Mouse (Mus musculus): Measurements from ENCODE around the gene Acaa1b.

Gene Acaa1b

DNA sequence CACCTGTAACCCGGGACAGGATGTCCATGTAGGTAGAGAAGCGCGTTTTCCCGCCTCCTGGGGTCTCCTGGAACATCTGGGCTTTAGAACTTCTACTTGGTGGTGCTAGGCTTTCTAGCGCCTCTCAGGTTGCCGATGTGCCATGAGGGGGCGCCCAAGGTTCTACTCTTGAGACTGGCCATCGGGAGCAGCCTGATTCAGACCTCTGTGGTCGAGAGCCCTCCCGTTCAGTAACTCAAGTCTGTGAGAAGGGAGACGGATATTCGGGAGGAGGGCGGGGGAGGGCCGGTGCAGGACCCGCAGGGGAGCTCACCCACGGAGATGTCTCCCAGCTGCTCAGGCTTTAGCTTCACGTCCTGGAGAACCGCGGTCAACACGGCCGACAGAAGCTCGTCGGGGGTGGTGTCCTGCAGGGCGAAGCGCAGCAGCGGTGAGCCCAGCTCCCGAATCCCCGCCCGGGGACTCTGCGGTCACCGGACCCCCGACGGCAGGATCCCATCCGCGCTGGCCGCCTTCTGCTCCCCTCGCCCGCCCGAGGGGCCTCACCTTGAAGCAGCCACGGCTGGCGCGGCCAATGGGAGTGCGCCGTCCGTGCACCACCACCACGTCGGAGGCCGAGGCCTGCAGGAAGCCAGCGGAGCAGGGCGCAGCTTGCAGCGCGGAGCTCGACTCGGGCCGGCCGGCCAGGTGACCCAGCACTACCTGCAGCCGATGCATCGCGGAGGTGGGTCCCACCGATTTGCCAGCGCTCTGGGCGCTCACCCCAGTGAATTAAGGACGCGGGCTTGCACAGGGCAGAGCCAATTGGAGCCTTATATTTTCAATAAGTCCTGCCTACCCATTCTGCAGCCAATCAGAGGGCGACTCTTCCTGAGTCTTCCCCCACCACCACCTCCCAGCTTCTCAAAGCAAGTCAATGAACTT, at the start of gene Acaa1b:
Gene Acaa1b (minus strand): TSS at position 816 of the 924 bp plus-strand sequence.
- peak; percentile 24 for DNase-seq (ENCODE audit: low spot score)

DNA sequence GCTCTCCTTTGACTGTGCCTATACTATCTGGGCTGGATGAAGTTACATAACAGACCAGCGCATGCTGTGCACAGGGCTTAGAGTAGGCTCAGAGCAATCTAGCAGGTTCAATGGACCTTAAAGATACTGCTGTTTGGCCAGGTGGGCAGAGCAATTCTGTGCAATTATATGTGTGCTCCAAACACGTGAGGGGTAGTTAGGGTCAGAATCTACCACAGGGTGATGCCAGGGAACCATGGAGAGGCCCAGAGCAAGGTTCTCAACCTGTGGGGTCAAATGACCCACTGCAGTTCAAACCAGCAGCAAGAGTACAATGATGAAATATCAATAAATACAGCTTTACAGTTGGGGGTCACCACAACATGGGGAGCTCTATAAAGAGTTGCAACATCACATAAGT, 49.8 kb upstream of the Acaa1b start:
- DNase-seq (ENCODE audit: low spot score), result no peak

DNA sequence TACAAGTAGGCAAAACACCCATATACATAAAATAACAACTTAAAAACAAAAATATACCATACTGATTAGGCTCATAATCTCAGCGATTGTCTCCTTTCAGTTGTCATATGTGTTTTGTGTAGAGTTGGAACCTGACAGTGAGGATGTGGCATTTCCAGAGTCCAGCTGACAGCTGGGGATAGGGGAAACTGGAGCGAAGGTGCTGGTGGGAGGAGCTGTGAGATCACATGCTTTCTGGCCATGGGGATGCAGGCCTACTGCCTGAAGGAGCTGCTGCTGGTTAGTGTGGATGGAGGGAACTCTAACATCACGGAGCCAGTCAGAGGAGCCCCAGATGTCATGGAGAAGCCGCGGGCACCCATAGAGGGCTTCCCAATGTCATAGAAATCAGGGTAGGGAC, 48.9 kb upstream of the Acaa1b start:
- DNase-seq (ENCODE audit: low spot score), result no peak

DNA sequence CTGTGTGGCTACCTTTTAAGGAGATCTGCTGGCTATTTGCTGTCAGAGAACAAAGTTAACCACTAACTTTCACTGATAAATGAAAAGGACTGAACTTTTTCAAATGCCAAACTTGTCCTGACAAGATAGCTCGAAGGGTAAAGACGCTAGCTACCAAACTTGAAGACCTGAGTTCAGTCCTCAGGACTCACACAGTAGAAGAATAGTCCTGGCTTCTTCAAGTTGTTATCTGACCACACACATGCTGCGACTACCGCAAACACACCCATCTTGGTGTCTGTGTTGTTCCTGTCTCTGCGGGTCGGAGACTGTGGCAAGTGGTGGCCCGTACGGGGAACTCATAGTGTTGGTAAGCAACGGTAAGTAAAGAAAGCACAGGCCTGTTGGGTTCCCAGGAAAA, 46.7 kb upstream of the Acaa1b start:
- DNase-seq (ENCODE audit: low spot score), result no peak

DNA sequence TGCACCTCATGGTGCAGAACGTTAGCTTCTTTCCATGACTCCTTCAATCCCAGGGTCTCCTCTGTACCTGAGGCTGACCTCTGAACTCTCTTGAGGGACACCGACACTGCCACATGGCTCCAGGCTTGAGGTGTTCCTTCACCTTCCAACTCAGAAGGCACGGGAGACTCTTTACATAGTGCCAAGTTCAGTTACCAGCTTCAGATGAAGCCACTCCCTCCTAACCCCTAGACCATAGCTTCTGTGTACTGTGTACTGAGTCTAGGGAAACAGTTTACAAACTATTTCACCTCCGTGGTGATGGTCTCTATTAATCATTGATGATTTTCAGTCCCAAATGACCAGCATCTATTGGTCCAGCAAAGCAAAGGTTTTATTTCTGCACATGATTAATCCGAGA, 44.8 kb upstream of the Acaa1b start:
- no peak for DNase-seq (ENCODE audit: low spot score)

DNA sequence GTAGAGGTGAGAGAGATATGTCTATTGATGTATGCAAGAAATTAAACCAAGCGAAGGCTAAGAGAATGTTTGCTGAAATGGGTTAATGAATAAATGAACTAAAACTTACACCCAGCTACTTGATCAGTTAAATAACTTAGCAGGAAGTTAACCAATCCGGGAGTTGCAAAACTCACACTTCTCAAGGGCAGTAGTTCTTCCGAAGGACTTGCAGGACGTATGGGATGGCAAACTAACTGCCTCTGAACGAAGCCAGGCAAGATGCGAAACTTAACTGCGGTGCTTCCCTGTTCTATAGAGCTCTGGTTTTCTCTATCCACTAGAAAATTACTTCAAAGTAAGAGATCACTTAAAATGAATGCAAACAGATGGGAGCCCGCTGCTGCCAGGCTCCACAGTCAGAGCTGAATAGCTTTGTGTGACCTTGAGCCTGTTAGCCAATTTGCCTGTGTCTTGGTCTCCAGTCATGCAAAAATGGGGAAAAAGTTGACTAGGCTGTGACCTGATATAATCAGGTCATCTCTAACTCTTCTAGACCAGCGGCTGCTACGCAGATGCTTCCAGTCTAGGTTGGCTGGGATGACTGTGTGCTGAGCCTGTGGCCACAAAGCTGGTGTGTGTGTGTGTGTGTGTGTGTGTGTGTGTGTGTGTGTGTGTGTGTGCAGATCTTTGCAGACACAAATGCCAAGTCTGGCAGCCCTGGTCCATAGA, 42.4 kb upstream of the Acaa1b start:
- no peak for DNase-seq (ENCODE audit: low spot score)

DNA sequence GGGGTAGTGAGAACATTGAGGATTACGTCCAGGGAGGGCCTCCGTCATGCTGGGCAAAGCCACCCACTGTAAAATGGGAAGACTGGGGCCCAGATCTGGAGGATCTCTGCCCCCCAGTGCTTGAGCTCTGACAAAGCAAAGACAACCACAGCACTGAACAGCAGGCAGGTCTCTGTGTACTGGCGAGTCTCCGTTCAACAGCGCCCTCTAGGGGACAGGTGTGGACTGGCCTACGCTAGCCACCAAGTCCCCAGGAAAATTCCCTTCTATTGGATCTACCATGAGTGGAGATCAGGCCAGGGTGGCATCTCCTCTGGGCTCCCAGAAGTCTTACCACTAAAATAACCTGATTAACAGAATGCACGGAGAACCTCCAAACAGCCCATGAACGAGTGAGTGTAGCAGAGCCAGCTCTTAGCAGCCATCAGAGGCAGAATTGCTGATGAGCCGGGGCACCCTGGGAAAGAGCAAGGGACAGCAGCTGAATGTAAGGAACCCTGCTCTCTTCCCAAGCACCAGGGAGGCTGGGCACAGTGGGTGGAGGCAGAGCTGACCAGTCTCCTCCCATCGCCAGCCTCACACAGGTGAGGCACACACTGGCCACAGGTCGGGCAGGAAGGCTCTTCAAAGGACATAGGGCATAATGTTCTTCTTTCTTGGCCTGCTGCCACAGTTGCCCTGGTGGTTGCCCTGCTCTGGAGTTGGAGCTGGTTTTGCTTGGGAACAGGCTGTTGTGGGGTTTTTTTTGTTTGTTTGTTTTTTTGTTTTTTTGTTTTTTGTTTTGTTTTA, 35.5 kb upstream of the Acaa1b start:
- DNase-seq (ENCODE audit: low spot score), result no peak

DNA sequence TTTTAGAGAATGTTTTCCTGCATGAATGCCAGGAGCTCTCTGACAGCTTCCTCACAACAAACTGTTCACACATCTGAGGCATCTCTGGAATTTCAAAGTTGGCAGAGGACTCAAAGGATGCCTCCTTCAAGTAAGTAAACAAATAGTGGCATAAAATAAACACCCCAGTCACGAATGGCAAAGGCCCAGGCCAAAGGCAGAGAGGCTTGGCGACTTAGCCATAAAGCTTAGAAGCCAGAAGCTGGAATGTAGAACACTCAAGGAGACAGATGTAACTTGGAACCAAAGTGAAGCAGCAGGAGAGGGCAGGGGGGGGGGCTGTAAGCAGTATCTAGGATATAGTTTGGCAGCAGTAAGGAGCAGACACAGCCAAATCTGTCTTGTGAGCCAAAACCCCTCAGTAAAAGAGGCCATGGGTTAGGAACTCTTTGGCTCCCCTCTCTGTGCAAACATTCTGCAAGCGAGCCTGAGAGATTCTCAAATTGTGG, 24.4 kb upstream of the Acaa1b start:
- DNase-seq (ENCODE audit: low spot score), result no peak

DNA sequence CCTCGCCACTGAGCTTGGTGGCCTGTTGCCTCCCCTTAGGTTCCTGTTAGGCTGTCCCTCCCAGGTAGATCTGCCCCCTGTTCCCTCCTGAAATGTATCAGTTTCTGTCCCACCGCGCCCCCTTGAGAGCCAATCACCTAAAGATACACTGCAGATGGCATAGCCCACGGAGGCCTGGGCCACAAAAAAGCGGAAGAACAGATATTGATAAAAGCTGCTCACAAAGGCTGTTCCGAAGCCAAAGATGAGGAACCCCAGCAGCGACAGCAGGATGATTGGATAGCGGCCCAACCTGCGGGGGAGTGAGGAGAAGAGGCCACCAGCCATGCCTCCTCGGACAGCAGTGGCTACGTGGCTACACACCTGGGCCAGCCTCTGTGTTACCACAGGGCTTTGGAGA, 22.4 kb upstream of the Acaa1b start:
- no peak for DNase-seq (ENCODE audit: low spot score)

DNA sequence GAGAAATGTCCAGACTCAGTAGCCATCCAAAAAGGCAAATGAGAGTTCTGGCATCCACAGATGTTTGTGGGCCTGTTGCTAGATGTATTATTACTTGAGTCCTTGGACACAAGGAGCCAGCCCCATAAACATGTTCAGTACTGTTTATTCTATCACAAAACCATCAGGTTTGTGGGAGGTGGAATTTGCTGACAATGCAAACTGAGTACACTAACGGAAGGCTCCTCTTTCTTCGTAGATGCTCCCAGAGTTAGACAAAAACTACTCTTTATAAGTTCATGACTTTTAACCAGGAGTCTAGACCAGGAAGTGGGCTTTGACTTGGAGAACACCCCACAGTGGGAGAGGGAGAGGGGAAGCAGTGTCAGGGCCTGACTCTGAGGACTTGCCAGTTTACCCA, 10.7 kb upstream of the Acaa1b start:
- no peak for DNase-seq (ENCODE audit: low spot score)

DNA sequence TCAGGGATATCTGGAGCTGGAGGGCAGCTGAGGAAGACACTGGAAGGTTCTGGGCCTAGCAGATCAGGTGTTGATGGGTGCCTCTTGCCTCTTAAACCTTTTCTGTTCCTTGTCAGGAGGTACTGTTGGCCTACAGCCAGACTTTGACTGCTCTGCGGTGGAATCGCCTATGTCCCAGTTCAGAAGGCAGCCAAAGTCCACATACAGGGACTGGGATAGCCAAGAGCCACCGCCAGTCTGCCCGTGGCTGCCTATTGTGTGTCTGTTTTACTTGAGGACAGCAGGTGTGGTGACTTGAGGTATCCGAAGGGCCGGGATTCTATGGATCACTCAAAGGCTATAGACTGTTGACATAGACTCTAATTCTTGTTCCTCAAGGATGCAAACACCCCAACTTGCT, 8.7 kb upstream of the Acaa1b start:
- no peak for DNase-seq (ENCODE audit: low spot score)

DNA sequence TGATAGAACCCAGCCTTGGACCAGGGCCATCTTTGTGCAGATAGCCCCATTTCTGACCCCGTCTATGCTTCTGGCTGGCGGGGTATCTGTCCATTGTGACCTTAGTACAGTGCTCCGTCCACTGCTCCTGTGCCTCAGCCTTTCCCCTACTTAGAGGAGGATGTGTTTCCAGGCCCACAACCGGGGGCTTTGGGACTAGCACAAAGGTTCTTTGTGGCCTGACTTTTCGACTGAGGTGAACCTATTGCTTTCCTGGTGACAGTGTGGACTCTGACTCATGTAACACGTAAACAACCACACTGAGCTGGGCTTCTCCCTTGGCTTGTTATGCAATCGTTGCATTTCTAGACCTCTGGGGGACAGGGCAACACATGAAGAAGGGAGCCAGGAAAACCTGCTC, 7.8 kb upstream of the Acaa1b start:
- no peak for DNase-seq (ENCODE audit: low spot score)

DNA sequence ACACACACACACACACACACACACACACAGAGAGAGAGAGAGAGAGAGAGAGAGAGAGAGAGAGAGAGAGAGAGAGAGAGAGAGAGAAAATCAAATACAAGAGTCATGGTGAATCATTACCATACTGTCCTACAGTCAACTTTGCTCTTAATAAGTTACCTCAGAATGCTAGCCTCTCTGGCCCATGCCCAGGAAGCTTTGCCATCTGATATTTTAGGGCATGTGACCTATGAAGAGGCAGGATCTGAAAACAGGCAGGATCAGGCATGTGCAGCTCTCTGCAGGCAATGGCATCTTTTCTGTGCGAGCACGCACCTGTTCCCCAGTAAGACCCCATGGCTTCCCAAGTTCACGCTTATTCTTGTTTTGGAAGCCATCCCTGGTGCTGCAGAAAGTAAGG, 3.8 kb upstream of the Acaa1b start:
- DNase-seq (ENCODE audit: low spot score), result no peak

DNA sequence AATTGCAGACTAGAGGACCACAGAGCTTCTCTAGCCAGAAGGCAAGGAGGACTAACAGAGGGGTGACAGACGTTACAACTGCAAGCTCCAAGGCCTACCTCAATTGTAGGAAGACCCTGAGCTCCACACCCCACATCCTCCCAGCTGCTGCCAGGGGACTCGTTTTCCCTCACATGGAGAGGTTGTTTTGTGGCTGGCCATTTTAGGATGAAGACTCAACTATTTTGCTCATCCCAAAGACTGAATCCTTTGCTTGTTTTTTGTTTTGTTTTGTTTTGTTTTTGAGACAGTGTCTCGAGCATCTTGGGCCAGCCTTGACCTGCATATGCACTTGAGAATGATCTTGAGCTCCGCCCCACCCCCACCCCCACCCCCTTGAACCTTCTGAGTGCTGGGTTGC, 2.0 kb upstream of the Acaa1b start, which contains the start of gene Gm47289:
Gene Gm47289 (plus strand): TSS at position 301 of the 400 bp plus-strand sequence.
- no peak for DNase-seq (ENCODE audit: low spot score)

DNA sequence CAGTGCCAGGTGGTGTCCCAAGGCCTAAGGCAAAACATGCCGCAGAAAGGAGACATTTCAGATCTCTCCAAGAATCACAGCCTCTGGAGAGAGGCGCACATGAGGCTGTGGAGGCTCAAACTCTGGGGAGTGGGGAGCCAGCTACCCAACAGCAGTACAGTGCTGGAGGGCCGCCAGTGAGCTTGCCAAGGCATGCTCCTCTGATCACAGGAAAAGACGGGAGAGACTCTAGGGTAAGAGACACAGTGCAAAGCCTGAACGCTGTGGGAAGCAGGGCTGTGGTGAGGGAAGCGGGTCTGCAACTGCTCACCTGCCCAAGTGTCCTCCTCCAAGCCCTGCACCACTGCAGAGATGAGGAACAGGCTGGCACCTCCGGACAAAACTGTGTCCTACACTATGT, 1.1 kb downstream of the Acaa1b start:
- no peak for DNase-seq (ENCODE audit: low spot score)

DNA sequence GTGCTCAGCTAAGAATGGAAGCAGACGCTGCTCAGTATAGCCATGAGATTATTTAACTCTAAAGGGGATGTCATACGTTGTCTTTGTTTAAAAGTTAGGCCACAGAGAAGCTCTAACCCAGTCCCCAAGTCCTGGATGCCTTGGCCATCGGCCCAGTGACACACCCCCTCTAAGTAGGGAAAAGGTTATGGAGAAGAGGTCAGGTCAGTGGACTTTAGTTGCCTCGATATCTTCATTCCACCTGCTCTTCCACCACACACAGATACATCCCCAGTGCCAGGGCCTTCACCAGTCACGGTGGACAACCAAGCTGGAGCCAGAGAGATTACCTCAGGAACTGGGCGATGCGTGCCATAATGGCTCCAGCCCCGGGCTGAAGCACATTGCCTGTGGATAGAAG, 1.5 kb downstream of the Acaa1b start:
- DNase-seq (ENCODE audit: low spot score), result no peak

DNA sequence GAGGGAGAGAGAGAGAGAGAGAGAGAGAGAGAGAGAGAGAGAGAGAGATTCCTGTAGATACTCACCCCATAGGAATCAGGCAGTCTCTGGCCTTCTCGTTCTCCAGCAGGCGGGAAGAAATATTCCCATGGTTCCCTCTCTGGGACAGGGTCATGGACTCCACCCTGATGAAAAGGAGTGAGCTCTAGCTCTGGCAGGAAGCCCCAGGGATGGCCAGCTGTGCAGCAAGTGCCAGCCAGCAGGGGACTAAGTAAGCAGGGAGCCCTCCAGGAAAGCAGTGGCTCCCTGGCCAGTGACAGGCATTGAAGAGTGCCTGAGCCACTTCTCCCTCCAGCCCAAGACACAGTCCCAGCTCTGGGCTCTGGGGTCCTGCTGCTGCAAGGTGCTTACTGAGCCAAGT, 5.1 kb downstream of the Acaa1b start:
- no peak for DNase-seq (ENCODE audit: low spot score)

DNA sequence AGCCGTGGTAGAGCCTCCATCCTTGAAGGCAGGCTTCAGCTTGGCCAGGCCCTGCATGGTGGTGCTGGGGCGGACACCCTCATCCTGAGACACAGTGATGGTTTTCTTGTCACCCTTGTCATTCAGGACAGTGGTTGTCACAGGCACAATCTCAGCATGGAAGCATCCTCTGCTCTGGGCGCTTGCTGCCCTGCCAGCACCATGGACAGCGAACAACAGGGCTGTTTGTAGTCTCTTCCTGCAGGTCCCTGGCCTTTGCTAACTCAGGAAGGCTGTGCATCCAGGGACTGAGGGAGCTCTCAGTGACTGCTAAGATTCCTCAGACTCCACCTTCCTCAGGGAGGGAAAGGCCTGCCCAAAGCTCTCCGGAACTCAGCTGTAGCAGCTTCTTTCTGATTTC, 7.3 kb downstream of the Acaa1b start:
- no peak for DNase-seq (ENCODE audit: low spot score)

DNA sequence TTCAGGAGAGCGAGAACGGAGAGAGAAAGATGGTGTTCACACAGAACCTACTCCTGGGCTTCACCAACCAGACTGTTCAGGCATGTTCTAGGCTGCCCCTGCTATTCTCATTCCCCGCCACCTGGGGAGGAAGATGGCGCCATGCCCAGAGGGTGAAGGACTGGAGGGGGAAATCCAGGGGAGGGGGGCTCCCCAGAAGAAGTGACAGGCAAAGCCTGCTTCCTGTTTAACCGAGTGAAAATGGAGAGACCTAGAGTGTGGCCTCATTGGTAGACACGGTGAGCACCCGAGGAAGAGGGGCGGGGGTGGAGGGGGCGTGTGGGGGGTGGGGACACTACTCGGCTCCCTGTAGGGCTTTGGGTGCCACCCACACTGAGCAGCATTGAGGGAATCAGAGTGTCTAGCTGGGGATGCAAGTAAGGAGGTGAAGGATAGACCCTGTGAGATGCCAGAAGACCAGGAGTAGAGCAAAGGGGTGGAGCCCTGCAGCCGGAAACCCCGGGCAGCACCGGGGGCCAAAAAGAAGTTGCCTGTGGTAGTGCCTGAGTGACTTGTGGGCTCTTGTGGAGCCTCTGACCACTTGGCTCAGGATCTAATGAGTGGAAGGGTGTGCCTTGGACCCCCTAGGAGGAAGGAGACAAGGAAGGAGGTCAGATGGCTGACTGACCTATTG, 10.7 kb downstream of the Acaa1b start:
- no peak for DNase-seq (ENCODE audit: low spot score)

DNA sequence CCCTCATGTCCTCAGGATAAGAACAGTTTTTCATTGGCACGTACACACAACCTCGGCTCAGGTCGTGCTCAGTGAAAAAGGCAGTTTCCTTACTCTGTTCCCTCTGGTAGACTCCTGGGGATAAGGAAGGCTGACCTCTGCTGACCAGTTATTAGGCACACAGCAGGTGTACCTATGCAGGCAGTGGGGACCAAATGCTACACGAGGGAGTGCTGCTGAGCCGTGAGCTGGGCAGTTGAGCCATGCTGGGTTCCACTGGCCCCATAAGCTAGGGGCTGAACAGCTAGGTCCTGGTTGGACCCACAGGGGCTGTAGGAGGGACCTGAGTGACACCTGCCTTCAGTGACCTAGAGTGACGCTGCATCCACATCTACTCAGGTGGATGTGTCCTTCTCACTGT, 11.3 kb downstream of the Acaa1b start:
- no peak for DNase-seq (ENCODE audit: low spot score)

DNA sequence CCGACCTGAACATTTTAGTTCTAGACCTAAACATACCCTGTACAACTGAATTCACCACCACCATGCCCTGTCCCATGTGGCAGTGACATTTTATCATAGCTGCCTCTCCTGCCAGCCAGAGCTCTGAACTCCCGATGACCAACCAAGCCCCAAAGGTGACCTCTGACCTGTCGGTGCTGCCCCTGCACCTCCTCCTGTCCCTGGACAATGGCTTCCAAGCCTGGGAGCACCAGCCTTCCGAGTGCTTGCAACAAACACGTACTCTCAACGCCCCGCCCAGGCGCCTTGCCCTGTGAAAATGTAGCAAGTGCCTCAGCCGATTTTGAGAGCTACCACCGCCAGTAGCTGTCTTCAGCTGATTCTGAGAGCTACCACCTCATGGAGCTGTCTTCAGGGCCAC, 11.8 kb downstream of the Acaa1b start:
- no peak for DNase-seq (ENCODE audit: low spot score)

DNA sequence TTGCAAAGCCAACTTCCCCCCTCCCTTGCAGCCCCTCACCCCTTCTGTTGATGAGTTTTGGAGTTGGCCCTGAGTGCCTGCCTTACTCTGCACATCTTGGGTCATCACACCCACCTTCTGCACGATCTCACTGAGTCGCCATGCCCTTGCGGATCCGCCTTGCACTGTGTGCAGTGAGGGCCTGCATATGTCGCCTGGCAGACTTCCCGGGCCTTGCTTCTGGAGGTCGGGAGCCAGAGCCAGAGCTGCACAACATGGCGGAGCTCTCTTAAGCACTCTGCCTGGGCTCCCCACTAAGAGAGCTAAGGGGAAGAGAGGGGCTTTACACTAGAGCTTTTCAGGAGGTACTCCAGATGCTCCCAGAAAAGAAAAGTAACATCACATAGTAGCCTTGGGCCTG, 12.2 kb downstream of the Acaa1b start:
- DNase-seq (ENCODE audit: low spot score), result no peak
